Mouse (Mus musculus): ENCODE measurements around the gene Cdh12. TPM values are rescaled to one million over a fixed set of nuclear protein-coding genes. Genes with fewer than 3 reads are reported as not detected.
"Not testable (repeated sequence)": the region's sequence is repeated elsewhere in the genome, so short reads cannot be mapped to it uniquely, and the experiment has no call there.

Gene Cdh12
- total RNA-seq, 4 experiments from 2014 or later = not detected

DNA sequence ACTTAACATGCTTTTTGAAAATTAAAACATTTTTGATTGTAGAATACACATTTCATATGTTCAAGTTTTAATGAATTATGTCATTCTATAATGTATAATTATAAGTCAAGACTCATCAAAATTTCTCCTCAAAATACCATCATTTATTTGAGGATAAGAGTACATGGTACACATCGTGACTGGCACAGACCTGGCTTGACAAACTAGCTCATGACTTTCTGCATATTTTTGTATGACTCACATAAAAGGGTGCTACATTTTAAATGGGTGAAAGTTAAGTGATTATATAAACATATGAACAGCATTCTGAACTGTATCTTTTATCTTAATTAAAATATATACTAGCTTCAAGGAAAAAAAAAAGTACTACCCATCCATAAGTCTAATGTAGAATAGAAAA is 643.8 kb downstream of the Cdh12 start:
- DNase-seq (ENCODE audit: low spot score in 2 of 2) = no peak

DNA sequence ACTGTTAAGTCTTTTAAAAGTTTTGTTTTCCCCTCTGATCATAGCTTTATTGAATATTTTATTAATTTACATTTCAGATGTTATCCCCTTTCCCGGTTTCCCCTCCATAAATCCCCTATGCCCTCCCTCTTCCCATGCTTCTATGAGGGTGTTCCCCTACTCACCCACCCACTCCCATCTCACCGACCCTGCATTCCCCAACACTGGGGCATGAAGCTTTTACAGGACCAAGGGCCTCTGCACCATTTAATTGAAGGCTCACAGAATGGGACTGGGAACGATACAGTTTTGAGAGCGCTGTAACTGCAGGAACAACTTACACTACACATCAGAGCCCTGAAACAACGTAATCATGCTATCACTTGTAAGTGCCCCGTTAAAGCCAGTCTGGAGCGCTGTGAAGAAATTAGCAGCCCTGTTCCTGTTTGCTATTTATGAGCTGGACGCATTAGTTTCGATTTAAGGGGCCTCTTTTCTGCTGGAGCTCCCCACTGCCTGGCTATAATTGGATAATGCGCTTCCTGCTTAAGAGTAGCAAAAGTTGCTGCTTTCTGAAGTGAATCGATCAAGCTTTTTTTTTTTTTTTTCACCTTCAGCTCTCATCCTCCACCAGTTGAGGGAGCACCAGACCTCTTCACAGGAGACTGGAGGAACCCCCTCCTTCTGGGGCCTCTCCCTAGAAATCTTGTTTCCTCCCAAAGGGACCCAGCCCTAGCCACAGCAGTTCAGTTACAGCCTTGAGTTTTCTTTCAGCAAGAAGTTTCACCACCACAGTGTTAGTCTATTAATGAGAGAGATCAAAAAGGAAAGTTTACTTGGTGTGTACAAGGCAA is 660.2 kb downstream of the Cdh12 start:
- no peak for DNase-seq (ENCODE audit: low spot score in 2 of 2)

DNA sequence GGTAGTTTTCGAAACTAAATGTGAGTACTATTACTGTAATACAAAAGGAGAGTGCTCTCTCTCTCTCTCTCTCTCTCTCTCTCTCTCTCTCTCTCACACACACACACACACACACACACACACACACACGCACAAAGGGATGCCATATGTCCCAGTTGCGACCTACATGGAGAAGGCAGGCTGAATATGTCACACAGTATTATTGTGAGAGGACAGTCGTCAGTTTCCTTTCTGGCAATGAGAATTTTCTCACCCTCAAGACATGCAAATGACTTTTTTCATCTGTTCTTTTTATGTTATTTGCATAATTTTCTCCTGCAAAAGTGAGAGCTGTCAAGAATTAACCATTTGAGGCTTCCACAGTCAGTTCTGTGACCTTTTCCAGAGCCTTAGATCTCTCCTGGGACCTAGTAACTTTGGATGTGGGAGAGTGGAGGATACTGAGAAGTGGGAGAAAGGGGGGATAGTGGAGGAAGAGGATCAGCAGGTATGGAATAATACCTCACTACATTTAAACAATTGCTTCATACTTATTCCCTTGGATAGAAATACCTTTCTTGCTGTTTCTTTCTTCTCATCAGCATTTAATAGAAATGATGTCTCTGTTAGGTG is 660.9 kb downstream of the Cdh12 start:
- DNase-seq (ENCODE audit: low spot score in 2 of 2) = no peak

DNA sequence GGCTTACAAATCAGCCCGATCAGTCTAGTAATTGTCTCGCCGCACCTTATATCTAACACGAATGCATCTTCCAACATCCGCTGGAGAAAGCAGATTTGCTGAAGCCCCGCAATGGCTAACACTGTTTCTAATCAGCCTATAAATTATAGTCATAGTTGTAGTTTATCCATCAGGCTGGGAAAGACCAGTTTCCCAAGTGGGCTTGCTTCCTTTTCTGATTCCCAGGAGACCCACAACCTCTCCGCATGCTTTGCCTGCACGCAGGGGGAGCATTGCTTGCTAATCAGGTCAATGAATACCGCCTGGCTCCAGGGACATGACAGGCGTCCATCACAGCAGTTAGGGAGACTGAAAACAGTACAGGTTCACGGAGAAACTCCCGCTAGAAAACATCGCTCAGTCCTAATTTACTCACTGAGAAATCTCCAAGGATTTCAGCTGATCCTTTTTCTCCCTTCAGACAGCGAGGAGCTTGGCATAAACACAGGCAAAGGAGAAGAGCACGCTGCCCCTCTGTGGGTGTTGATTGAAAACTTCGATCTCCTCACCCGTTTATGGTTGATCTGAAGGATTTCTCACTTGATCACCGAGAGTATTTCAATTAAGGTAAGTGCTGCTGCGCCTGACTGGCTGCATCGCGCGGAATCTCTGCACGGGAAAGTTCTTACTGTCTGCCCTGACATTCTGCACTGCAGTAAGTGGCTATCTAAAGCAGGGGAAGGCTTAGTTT is 662.0 kb downstream of the Cdh12 start:
- DNase-seq (ENCODE audit: low spot score in 2 of 2) = no peak

DNA sequence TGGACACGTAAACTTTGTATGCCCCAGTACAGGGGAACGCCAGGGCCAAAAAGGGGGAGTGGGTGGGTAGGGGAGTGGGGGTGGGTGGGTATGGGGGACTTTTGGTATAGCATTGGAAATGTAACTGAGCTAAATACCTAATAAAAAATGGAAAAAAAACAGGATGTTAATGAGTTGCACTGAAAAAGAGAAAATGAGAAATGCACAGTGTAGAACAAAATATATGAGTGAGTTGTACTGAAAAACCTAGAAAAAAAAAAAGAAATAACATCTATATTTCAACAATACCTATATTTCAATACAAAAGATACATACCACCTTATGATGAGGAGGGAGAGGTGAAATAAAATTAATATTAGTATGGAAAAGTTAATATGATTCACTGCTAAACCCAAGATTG is 665.7 kb downstream of the Cdh12 start:
- DNase-seq (ENCODE audit: low spot score in 2 of 2) = not testable (repeated sequence)

DNA sequence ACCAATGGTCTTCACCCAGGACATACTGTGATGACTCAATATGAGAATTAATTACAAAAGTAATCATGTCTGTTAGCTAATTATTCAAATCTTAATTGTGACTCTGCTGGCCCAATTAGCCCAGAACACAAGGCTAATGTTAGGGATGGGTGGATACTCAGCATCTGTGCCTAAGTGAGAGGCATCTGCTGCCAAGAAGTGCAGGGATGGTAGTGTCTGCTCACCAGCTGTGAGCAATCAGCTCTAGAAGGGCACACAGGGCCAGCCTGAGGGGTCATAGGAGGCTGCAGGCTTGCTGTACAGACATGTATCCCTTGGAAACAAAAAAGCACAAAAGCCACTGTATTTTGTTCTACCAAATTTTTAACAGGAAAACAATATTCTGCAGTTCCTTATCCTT is 681.6 kb downstream of the Cdh12 start:
- no peak for DNase-seq (ENCODE audit: low spot score in 2 of 2)

DNA sequence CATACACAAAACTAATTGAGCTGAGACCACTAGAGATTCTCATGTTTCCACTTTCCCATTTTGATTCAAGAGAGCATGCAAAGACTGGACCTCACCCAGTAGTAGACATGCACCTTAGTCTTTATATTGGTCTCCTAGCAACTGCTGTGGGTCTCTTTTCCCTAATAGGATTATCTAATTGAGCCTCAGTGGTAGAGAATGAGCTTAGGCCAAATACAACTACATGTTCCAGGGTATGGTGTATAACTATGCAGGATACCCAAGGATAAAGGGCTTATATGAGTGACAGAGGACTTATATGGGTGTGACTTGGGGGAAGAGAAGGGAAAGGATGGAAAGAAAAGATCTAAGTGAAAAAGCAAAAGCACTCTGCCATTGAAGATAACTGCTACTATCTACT is 683.9 kb downstream of the Cdh12 start:
- DNase-seq (ENCODE audit: low spot score in 2 of 2) = no peak

DNA sequence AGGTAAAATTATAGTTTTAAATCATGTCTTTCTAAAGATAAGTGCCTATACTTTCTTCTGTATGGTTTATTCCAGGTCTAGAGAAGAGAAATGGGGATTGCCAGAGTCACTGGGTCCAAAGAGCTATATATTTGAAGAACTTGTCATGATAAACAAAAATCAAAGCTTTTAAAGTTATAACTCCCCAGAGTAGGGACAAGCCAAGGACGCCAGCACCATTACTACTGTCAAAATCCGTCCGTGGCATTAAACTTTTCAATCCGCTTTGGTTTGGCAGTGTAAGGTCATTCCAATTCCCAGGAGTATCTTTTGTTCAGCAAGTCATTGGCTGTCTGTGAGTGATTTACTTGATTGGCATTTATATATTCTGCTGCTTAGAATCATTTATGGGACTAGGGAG is 697.8 kb downstream of the Cdh12 start:
- DNase-seq (ENCODE audit: low spot score in 2 of 2) = no peak

DNA sequence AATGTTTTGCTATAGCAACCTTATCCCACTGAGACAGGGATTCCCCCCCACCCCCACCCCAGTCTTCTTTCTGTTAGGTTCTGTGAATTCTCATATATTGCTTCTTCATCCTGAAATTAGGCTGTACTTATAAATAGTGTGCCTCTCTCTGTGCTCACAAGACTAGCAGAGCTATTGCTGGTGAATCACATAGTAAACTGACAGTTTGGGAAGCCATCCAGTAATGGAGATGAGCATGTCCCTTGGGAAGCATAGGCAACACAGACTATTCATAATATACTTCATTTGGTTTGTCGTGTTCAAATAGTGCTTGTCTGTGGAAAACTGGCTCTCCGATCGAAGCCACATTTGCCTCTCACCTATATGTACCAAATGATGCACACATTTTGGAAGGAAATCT is 704.5 kb downstream of the Cdh12 start:
- no peak for DNase-seq (ENCODE audit: low spot score in 2 of 2)

DNA sequence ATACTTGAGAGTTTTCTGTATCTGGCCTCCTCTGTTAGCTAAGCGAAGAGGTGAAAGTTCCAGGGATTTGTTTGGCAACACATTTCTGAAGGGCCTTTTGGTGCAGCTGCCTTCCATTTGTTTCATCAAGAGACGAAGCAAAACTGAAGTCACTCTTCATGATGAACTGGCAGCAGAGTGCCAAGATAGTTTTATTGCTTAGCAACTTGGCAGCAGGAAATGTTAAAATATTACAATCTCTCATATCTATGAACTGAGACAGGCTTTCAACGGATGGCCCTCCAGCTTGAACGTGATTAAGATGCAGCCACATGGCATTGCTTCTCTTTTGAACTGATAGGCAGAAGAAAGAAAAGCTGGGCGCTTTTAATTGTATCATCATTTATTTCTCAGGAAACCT is 730.7 kb downstream of the Cdh12 start:
- no peak for DNase-seq (ENCODE audit: low spot score in 2 of 2)

DNA sequence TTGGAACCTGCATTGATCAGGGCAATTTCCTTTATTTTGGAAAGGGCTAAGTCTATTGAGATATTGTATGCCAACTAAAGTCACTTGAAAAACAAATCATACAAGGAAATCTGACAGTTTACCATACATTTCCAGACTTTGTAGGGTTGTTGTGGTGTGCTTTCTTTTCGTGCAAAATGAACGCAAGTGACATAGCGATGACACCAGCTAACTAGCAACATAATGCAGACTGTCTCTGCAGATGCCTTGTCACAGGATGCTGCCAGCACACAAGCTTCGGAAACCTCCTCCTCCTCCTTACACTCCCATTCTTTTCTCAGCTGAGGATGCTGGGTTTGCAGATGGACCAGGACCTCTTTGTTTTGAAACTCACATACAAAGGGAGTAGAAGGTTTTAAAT is 731.1 kb downstream of the Cdh12 start:
- DNase-seq (ENCODE audit: low spot score in 2 of 2) = no peak

DNA sequence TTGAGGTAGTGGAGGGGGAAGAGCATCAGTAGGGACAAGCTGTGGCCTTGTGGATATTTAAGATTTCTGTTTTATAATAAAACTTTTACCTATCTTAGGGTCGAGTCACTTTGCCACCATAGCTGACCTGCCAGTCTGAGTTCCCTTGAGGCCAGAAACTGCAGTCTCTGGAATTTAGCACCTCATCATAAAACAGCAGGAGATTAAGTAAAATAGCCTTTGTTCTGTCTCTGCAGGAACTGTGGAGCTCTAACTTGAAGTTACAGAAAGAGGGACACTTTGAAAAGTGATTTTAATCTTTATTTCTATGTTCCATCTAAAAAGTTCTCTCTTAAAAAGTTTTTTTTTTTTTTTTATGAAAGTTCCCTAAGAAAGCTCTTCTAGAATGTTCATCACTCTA is 736.7 kb downstream of the Cdh12 start:
- no peak for DNase-seq (ENCODE audit: low spot score in 2 of 2)

DNA sequence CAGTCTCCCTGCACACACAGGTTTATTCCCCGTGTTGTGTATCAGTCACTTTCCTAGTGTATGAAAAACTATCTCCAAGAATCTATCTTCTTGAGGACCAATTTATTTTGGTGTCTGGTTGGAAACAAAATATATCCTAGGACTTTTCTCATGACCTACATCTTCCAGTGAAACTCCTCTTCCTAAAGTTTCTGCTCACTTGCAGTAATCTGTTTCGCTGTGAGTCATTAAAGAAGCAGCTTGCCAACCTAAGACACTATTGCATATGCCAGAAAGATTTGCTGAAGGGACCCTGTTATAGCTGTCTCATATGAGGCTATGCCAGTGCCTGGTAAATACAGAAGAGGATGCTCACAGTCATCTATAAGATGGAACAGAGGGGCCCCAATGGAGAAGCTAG is 761.0 kb downstream of the Cdh12 start:
- not testable (repeated sequence) for DNase-seq (ENCODE audit: low spot score in 2 of 2)

DNA sequence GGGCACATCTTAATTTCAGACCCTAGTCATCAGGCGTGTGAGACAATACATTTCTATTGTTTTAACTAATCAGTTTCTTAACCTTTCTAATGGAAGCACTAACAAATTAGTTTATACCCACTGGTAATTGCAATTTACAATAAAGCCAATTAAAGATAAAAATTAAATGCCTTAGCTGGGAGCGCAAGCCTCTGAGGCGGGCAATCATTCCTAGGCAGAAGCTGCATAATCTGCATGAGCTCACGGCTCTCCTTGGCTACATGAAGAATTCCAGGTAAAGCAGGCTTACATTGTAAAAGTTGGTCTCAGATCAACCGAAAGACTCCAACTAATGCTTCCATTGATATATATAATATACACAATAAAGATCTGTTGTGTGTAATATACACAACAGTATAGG is 773.9 kb downstream of the Cdh12 start:
- DNase-seq (ENCODE audit: low spot score in 2 of 2) = no peak

DNA sequence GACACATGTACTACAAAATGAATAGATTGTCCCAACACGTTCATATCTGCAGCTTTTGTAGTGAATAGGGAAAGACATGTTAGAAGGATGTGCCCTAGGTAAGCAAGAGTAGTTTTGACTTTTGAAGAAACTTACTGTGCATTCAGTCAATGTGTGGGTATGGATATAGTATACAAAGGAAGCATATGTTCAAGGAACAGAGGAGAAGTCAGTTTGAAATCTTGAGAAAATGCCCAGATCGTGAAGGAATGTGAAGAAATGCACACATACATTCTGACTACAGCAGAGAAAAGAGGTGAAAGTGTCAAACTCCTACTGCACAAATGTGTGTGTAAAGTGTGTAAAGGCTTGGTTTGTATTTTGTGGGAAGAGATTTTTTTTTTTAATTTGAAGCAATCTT is 812.3 kb downstream of the Cdh12 start:
- DNase-seq (ENCODE audit: low spot score in 2 of 2) = no peak

DNA sequence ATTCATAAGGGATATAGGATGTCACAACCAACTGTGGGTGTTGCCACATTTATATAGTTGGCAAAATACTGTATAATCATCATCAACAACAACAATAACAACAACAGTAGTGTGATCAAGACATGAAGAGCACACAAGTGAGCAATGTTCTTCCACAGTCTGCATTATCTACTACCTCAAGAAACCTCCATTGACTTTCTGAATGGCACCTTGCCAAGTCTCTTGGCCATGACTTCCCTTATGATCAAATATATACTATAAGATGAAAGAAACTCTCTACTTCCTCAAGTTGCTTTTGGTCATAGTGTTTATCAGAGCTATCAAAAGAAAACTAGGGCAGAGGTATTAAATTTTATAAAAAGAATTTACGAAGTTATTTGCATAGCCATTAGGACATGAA is 820.8 kb downstream of the Cdh12 start:
- no peak for DNase-seq (ENCODE audit: low spot score in 2 of 2)

DNA sequence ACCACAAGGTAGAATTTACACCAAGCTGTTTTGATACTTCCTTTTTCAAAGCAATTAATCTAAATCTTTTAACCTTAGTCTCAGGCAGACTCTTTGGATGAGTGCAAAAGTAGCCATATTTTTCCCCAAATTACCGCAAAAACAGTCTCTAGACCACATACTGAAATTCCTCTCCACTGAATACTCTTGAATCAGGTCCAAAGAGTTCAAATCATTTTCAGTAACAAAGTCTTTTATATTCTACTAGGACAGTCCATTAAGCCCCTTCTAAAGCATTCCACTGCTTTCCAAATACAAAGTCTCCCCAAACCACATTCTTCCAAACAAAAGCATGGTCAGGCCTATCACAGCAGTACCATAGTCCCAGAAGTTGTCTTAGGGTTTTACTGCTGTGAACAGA is 848.0 kb downstream of the Cdh12 start:
- no peak for DNase-seq (ENCODE audit: low spot score in 2 of 2)

DNA sequence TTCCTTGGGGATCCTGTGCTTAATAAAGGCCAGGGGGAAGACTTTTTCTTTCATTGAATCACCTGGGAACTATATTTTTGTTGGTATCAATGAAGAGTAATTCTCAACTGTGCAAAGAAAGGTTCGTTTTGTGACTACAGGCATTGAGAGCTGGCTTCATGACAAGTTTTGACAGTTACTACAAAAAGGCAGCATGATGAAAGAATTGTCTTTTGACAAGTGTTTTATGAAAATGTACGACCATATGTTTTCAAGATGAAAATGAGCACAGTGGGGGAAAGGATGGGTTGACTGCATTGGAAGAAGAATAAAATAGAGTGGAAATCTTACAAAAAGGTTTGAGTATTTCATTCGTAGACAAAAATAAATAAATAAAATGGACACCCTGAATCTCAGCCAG is 866.4 kb downstream of the Cdh12 start:
- no peak for DNase-seq (ENCODE audit: low spot score in 2 of 2)

DNA sequence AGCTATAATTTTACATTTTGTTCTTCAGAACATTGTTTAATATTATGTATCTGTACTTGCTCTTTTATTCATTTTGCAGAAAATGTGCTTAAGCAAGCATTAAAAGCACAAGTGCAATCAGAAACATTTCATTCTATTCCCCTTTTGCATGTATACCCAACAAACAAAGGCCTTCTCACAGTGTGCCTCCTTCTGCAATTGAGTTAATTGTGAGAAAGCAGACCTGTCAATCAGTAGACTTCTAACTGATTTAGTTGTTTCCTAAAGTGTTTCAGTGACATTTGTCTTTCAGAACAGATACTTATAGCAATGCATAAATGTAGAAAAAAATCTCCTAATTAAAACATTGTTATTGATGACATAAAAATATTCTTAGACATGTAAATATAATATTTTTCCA is 894.8 kb downstream of the Cdh12 start:
- no peak for DNase-seq (ENCODE audit: low spot score in 2 of 2)

DNA sequence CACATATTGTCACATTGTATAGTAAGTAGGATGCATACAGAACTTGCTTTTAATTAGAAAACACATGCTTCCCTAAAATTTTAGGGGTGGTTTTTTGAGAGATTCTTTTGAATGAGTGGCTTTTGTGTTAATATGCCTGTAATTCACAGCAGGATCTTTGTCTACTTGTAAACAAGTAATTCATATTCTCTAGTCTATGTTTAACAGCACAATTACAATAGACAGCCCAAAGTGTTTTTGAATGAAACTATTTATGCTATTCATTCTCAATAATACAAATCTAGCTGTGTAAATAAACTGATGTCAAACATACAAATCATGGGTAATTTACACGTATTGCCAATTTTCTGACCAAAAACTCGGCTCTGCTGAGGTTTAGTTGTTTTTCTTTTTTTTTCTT is 895.3 kb downstream of the Cdh12 start:
- no peak for DNase-seq (ENCODE audit: low spot score in 2 of 2)

DNA sequence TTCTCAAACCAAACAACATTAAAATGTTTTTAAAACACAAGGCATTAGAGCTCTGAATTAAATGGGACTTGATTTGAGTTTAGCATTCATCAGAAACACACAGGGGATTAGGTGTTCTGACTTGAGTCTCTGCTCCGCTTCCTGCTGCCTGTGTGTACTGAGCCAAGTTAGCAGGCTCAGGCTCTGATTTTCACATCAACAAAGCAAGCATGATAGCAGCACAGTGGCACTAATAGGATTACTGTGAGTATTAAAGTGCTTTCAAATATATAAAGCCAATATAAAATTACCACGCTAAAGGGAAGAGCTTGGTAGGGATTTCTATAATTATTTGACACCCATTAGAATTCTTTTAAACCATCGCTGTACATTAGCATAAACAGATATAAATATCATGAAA is 895.7 kb downstream of the Cdh12 start:
- DNase-seq (ENCODE audit: low spot score in 2 of 2) = no peak

DNA sequence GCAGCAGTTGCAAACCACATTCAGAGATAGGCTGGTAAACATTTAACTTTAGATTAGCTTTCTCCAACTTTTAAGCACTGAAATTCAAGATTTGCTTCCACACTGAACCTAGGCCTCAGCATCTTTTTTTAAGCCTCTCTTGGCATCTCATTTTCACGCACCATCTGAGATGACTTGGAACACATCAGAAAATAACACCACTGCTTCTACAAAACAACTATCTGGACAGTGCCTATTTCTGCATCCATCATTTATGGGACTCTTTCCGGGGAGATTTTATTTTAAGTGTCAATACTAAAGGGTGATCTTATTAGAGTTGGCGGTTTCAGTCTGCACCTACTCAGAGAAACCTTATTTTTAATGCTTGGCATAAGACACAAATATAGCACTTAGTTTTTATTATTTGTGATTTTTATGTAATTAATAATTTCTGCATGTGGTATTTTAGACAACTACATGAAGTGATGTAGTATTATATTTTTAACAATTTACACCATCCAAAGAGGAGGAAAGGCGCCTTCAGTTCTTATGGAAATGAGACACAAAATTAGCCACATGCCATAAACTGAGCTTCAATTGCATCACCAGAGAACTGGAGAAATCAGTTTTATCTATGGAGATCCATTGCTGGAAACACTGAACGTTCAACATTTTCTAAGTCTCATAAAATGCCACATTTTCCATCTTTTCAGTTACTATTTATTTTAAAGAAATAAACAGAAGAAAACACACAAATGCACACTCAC is 906.5 kb downstream of the Cdh12 start:
- DNase-seq (ENCODE audit: low spot score in 2 of 2) = no peak

Data from gastrocnemius, adult 8-10 months (tissue).